Mouse (Mus musculus) MEL (cell line): ENCODE results near the gene Clhc1.

Source experiments
- CTCF ChIP-seq, 3 experiments: IDR thresholded peaks in 2 of 3; conservative IDR thresholded peaks in 1 of 3; 2 replicates each; pipeline ENCODE4 v1.5.1; 2011 to 2012; ENCODE audit warnings: low read length in 3 of 3, low read depth in 2 of 3, mild to moderate bottlenecking in 2 of 3, improper control_type of control experiment in 1 of 3, inconsistent platforms in 1 of 3, mixed read lengths in 1 of 3, moderate library complexity in 1 of 3; ENCODE audit not compliant: control insufficient read depth in 1 of 3, insufficient read depth in 1 of 3, poor library complexity in 1 of 3, severe bottlenecking in 1 of 3
- EP300 ChIP-seq, 2 experiments: IDR thresholded peaks; 2 replicates each; pipeline ENCODE4 v1.6.1; 2011; ENCODE audit warnings: improper control_type of control experiment in 2 of 2, low read length in 2 of 2, low read depth in 1 of 2, mild to moderate bottlenecking in 1 of 2
- KAT2A ChIP-seq: conservative IDR thresholded peaks from 2 replicates; pipeline ENCODE4 v1.6.1; 2012; ENCODE audit warnings: low read depth, low read length, improper control_type of control experiment, inconsistent platforms
- POLR2A ChIP-seq, 2 experiments: IDR thresholded peaks; 2 replicates each; pipeline ENCODE4 v1.6.1; 2011 to 2012; ENCODE audit warnings: low read length in 2 of 2, mild to moderate bottlenecking in 2 of 2, control low read depth in 1 of 2, improper control_type of control experiment in 1 of 2, low read depth in 1 of 2, moderate library complexity in 1 of 2; ENCODE audit not compliant: control insufficient read depth in 1 of 2, insufficient read depth in 1 of 2, poor library complexity in 1 of 2

DNA sequence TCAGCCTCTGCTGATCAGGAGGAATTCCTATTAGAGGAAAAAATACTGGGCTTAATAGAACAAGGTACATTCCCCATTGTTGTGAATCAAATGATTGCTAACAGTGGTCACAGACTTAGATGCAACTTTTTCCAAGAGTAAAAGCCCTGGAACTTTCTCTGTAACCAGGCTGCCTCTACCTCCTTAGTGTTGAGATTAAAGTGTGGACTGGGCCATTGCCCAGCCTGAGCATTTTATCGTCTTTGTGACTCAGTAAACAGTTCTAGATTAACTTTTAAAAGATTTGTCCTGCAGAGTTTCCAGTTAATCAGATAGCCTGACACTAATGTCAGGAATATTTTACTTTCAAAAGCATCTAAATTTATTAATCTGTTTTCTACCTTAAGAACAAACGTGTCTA lies 988 bp upstream of the Clhc1 start:
- TF ChIP-seq CTCF (IDR thresholded peaks at IDR 0.05 in 2 of 3, conservative IDR thresholded peaks at IDR 0.05 in 1 of 3; ENCODE audit: control insufficient read depth in 1 of 3, insufficient read depth in 1 of 3, low read depth in 2 of 3, low read length in 3 of 3, poor library complexity in 1 of 3, severe bottlenecking in 1 of 3) (no peak), EP300 (IDR thresholded peaks at IDR 0.05; ENCODE audit: low read depth in 1 of 2, low read length in 2 of 2) (0 out of 4 replicates have a peak, but pooled peaks of 1 of the 2 experiments have one; percentile 34), POLR2A (IDR thresholded peaks at IDR 0.05; ENCODE audit: control insufficient read depth in 1 of 2, insufficient read depth in 1 of 2, low read depth in 1 of 2, low read length in 2 of 2, poor library complexity in 1 of 2) (no peak), KAT2A (no peak)
